ENCODE assay signal across 13 mouse cellular contexts in the genomic region with DNA sequence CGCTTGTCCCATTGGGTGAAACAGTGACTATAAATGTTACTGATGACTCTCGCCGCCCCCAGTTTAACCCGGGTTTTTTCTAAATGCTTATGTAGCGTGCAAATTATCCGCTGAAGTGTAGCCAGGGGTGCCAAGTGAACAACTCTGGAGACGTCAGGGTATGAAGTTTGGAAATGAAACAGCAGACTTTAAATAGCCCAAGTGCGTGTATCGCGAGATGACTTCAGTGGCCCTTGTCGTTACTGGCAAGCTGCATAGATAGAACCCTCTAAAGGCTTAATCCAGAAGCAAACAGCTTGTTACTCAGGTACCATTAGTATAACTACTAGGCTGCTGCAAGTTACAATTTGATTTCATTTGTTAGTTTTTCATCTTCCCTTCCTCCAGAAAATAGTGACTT.
"Had no signal": no experiment of that assay in that cellular context is flagged by ENCODE, and none has a peak within 500 bp of the region (broad histone marks: within the 10 kb centered on the region; RNA-seq: fewer than 3 reads in every experiment).

No protein-coding gene starts in this region.

- H3K27me3 ChIP-seq: limb, embryonic 15.5 days; liver, embryonic 12.5 days; neural tube, embryonic 12.5 days; stomach, embryonic 15.5 days had no signal

- H3K9ac ChIP-seq: limb, embryonic 15.5 days; liver, embryonic 12.5 days; lung, embryonic 14.5 days; neural tube, embryonic 12.5 days; stomach, embryonic 15.5 days had no signal

- H3K4me1 ChIP-seq: limb, embryonic 15.5 days; liver, embryonic 12.5 days; stomach, embryonic 15.5 days had no signal

- H3K9me3 ChIP-seq: limb, embryonic 15.5 days; liver, embryonic 12.5 days; midbrain, embryonic 10.5 days; neural tube, embryonic 12.5 days; stomach, embryonic 15.5 days had no signal

- H3K36me3 ChIP-seq: limb, embryonic 15.5 days; liver, embryonic 12.5 days; midbrain, embryonic 10.5 days; neural tube, embryonic 12.5 days; stomach, embryonic 15.5 days had no signal

- ATAC-seq: liver, embryonic 12.5 days had no signal

- H3K4me2 ChIP-seq: limb, embryonic 15.5 days; liver, embryonic 12.5 days; lung, embryonic 14.5 days; neural tube, embryonic 12.5 days; stomach, embryonic 15.5 days had no signal

- DNase-seq: kidney, postnatal 14 days; lung, embryonic 14.5 days; lung, postnatal 10 days; lung, postnatal 4 days; midbrain, embryonic 14.5 days; right cerebral cortex, postnatal 4 days; thymus, adult 2 months; thymus, postnatal 25 days had no signal

- H3K4me3 ChIP-seq: limb, embryonic 15.5 days; liver, embryonic 12.5 days; midbrain, embryonic 10.5 days; neural tube, embryonic 12.5 days; stomach, embryonic 15.5 days had no signal

- H3K27ac ChIP-seq: limb, embryonic 15.5 days; liver, embryonic 12.5 days; midbrain, embryonic 10.5 days; neural tube, embryonic 12.5 days; stomach, embryonic 15.5 days had no signal
